11 mouse cellular contexts compared by ENCODE assay signal in the genomic region with DNA sequence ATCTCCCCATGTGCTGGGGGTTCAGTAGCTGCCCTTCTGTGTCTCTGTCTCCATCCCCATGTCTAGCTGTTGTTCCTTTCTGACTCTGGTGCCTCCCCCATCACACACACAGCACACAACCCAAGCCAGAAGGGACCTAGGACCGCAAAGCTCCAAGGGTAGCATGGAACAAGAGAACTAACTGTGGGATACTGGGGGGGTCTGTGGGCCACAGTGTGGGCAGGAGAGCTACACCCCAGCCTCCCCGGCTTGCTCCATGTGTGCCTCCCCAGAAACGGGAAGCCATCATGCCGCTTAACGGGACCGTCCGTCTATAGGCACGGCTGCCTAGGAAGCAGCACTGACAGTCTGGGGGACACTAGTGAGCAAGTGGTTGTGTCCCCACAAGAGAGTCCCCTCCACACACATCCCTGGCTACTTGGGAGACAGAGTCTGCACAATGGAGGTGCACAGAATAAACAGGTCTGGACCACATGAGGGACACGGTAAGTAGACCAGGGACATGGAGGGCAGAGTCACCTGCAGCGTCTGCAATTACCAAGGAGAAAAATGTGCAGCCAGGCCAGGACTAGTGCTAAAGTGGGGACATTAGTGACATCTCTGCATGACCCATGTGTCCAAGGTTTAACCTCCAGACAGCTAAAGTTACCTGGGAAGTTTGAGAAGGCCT. TPM values are rescaled to one million over a fixed set of nuclear protein-coding genes. Genes with fewer than 3 reads are reported as not detected.
DNase-seq lines count a peak whose midpoint lies in the region; ATAC-seq and TF ChIP-seq lines count a peak whose summit lies in the region.
"Had no signal": no experiment of that assay in that cellular context is flagged by ENCODE, and none has a peak within 500 bp of the region (broad histone marks: within the 10 kb centered on the region; RNA-seq: fewer than 3 reads in every experiment).

No protein-coding gene starts in this region.

- H3K36me3 ChIP-seq in heart, embryonic 10.5 days = peaks cover 13% of the 10 kb centered on the region
- peaks cover 35% of the 10 kb centered on the region for H3K36me3 ChIP-seq in hindbrain, embryonic 15.5 days
- H3K36me3 ChIP-seq: intestine, embryonic 15.5 days; liver, embryonic 15.5 days had no signal

- no peak overlapping the region for H3K4me3 ChIP-seq in heart, embryonic 10.5 days
- H3K4me3 ChIP-seq in hindbrain, embryonic 15.5 days = no peak overlapping the region
- H3K4me3 ChIP-seq in olfactory bulb, adult 2 months (ENCODE audit: insufficient read depth, low read depth, low read length) = no peak overlapping the region
- H3K4me3 ChIP-seq: intestine, embryonic 15.5 days; liver, embryonic 15.5 days had no signal

- peaks cover 64% of the 10 kb centered on the region for H3K27me3 ChIP-seq in heart, embryonic 10.5 days (ENCODE audit: insufficient read depth, poor library complexity, severe bottlenecking)
- H3K27me3 ChIP-seq in hindbrain, embryonic 15.5 days = no peaks in the 10 kb centered on the region

- TF ChIP-seq POLR2A in olfactory bulb, adult 2 months (IDR thresholded peaks at IDR 0.05; ENCODE audit: insufficient read depth, low read depth, low read length) = no peak

- no peak for TF ChIP-seq CTCF in olfactory bulb, adult 2 months (IDR thresholded peaks at IDR 0.05; ENCODE audit: insufficient read depth, low read depth, low read length)

- H3K27ac ChIP-seq in heart, embryonic 10.5 days = peak overlapping the region; percentile 23
- H3K27ac ChIP-seq in hindbrain, embryonic 15.5 days (replicated peaks) = peak overlapping the region; percentile 97
- 0 out of 2 replicates have a peak overlapping the region, but pooled peaks have one; percentile 0 for H3K27ac ChIP-seq in olfactory bulb, adult 2 months (ENCODE audit: insufficient read depth, low read depth, low read length)
- H3K27ac ChIP-seq: intestine, embryonic 15.5 days had no signal

- 81% methylated on average over 10 of the region's 10 CpGs for WGBS in heart, embryonic 10.5 days
- 76% methylated on average over 10 of the region's 10 CpGs for WGBS in hindbrain, embryonic 15.5 days
- 72% methylated on average over 10 of the region's 10 CpGs for WGBS in olfactory bulb, adult 2 months

- ATAC-seq in hindbrain, embryonic 15.5 days (ENCODE audit: low FRiP score, low read depth) = no peak
- ATAC-seq: intestine, embryonic 15.5 days had no signal

- H3K4me2 ChIP-seq in hindbrain, embryonic 15.5 days = no peak overlapping the region

- peaks cover 65% of the 10 kb centered on the region for H3K4me1 ChIP-seq in heart, embryonic 10.5 days
- H3K4me1 ChIP-seq in hindbrain, embryonic 15.5 days (replicated peaks) = peaks cover 51% of the 10 kb centered on the region
- peaks cover 49% of the 10 kb centered on the region for H3K4me1 ChIP-seq in olfactory bulb, adult 2 months (ENCODE audit: control insufficient read depth, insufficient read depth, low read length)

- DNase-seq in heart, embryonic 10.5 days (ENCODE audit: low spot score) = no peak
- DNase-seq in heart, postnatal 4 days = no peak
- peak; percentile 27 for DNase-seq in right cerebral cortex, postnatal 25 days
- DNase-seq in right cerebral cortex, postnatal 4 days = no peak
- DNase-seq in kidney, adult 9 months = no peak
- no peak for DNase-seq in embryo, embryonic 9.5 days (ENCODE audit: extremely low spot score)
- DNase-seq: adrenal gland, postnatal 25 days had no signal

- H3K9ac ChIP-seq in hindbrain, embryonic 15.5 days = 0 out of 2 replicates have a peak overlapping the region, but pooled peaks have one; percentile 2
- H3K9ac ChIP-seq: intestine, embryonic 15.5 days had no signal

- no peaks in the 10 kb centered on the region for H3K9me3 ChIP-seq in heart, embryonic 10.5 days
- H3K9me3 ChIP-seq in hindbrain, embryonic 15.5 days = no peaks in the 10 kb centered on the region
- H3K9me3 ChIP-seq: intestine, embryonic 15.5 days; liver, embryonic 15.5 days had no signal

RNA-seq across cellular contexts. Expression of gene Aspdh, which starts 1.5 kb away (rescaled TPM):
- polyA plus RNA-seq in heart, embryonic 10.5 days (2016; fragmentation: Nextera tagmentation; extraction: Ambion mirVana) = 0.83 and 1.8 TPM in 2 replicates
- 1 to 10 TPM; 2.2 TPM for total RNA-seq in heart, postnatal 4 days (2021)
- 3.7 and 5.0 TPM in 2 replicates for polyA plus RNA-seq in hindbrain, embryonic 15.5 days (2015; fragmentation: Nextera tagmentation; extraction: Ambion mirVana)
- not detected in 2 replicates for polyA plus RNA-seq in olfactory bulb, adult 2 months (2012; ENCODE audit: insufficient read depth, insufficient read length, low replicate concordance, missing spikeins)

RNA-seq across cellular contexts. Expression of gene Josd2, which starts 4.1 kb away (rescaled TPM):
- polyA plus RNA-seq in heart, embryonic 10.5 days (2016; fragmentation: Nextera tagmentation; extraction: Ambion mirVana) = 158 and 196 TPM in 2 replicates
- 10 to 100 TPM; 71.8 to 81.4 TPM for total RNA-seq in heart, postnatal 4 days (2021)
- polyA plus RNA-seq in hindbrain, embryonic 15.5 days (2015; fragmentation: Nextera tagmentation; extraction: Ambion mirVana) = 44.0 and 45.7 TPM in 2 replicates
- not detected in 2 replicates for polyA plus RNA-seq in olfactory bulb, adult 2 months (2012; ENCODE audit: insufficient read depth, insufficient read length, low replicate concordance, missing spikeins)

RNA-seq across cellular contexts. Expression of gene Emc10, which starts 32.6 kb away (rescaled TPM):
- polyA plus RNA-seq in heart, embryonic 10.5 days (2016; fragmentation: Nextera tagmentation; extraction: Ambion mirVana) = 92.2 and 95.7 TPM in 2 replicates
- total RNA-seq in heart, postnatal 4 days (2021) = 10 to 100 TPM; 91.4 to 93.4 TPM
- polyA plus RNA-seq in hindbrain, embryonic 15.5 days (2015; fragmentation: Nextera tagmentation; extraction: Ambion mirVana) = 148 and 165 TPM in 2 replicates
- polyA plus RNA-seq in olfactory bulb, adult 2 months (2012; ENCODE audit: insufficient read depth, insufficient read length, low replicate concordance, missing spikeins) = not detected in 2 replicates

RNA-seq across cellular contexts. Expression of gene Fam71e1, which starts 32.7 kb away (rescaled TPM):
- polyA plus RNA-seq in heart, embryonic 10.5 days (2016; fragmentation: Nextera tagmentation; extraction: Ambion mirVana) = 9.3 and 11.1 TPM in 2 replicates
- 1 to 10 TPM; 6.3 to 6.7 TPM for total RNA-seq in heart, postnatal 4 days (2021)
- 21.3 and 23.6 TPM in 2 replicates for polyA plus RNA-seq in hindbrain, embryonic 15.5 days (2015; fragmentation: Nextera tagmentation; extraction: Ambion mirVana)
- not detected in 2 replicates for polyA plus RNA-seq in olfactory bulb, adult 2 months (2012; ENCODE audit: insufficient read depth, insufficient read length, low replicate concordance, missing spikeins)

RNA-seq across cellular contexts. Expression of gene Lrrc4b, which starts 34.9 kb away (rescaled TPM):
- 1.2 and 1.7 TPM in 2 replicates for polyA plus RNA-seq in heart, embryonic 10.5 days (2016; fragmentation: Nextera tagmentation; extraction: Ambion mirVana)
- total RNA-seq in heart, postnatal 4 days (2021) = 10 to 100 TPM; 50.2 to 51.9 TPM
- 16.7 and 16.9 TPM in 2 replicates for polyA plus RNA-seq in hindbrain, embryonic 15.5 days (2015; fragmentation: Nextera tagmentation; extraction: Ambion mirVana)
- not detected in 2 replicates for polyA plus RNA-seq in olfactory bulb, adult 2 months (2012; ENCODE audit: insufficient read depth, insufficient read length, low replicate concordance, missing spikeins)
- polyA plus RNA-seq: liver, embryonic 15.5 days had no signal

Comparison
In these comparisons a context has a peak if more than half of its experiments do, and no peak if none do; other contexts are left out.
1. H3K27ac ChIP-seq: peak in every context shown above with its lines; median percentile 97 in hindbrain, embryonic 15.5 days; 23 in heart, embryonic 10.5 days; 0 in olfactory bulb, adult 2 months.